Mouse (Mus musculus) liver, embryonic 16.5 days (tissue): ENCODE results near the gene Nkx2-2. TPM values are rescaled to one million over a fixed set of nuclear protein-coding genes. Genes with fewer than 3 reads are reported as not detected.

Experiments
- ATAC-seq: fragments of 200-750 bp; cut with Nextera tagmentation; 2 replicates; pipeline ENCODE4 v1.8.0; 2017; ENCODE audit warnings: low read depth, mild to moderate bottlenecking, moderate number of reproducible peaks, moderate library complexity
- H3K27ac ChIP-seq: fragments of 300-500 bp; sonication (generic); 2 replicates; pipeline ENCODE4 v1.5.1; 2014; ENCODE audit warnings: mild to moderate bottlenecking, low read length
- H3K27me3 ChIP-seq: fragments of 300-500 bp; sonication (generic); 2 replicates; pipeline ENCODE4 v1.6.1; 2014; ENCODE audit warnings: low read depth, low read length, mixed read lengths; ENCODE audit not compliant: control insufficient read depth, insufficient read depth
- H3K36me3 ChIP-seq: fragments of 300-500 bp; sonication (generic); 2 replicates; pipeline ENCODE4 v1.6.1; 2014; ENCODE audit warnings: mild to moderate bottlenecking; ENCODE audit not compliant: control insufficient read depth, insufficient read depth
- H3K4me1 ChIP-seq: fragments of 300-500 bp; sonication (generic); 2 replicates; pipeline ENCODE4 v1.6.1; 2014; ENCODE audit warnings: low read depth, low read length, mixed read lengths; ENCODE audit not compliant: control insufficient read depth
- H3K4me2 ChIP-seq: fragments of 300-500 bp; sonication (generic); 2 replicates; pipeline ENCODE4 v1.6.1; 2014; ENCODE audit warnings: low read depth, low read length, mixed read lengths
- H3K4me3 ChIP-seq: fragments of 300-500 bp; sonication (generic); 2 replicates; pipeline ENCODE4 v1.5.1; 2014; ENCODE audit warnings: low read depth, mild to moderate bottlenecking, low read length
- H3K9ac ChIP-seq: fragments of 300-500 bp; sonication (generic); 2 replicates; pipeline ENCODE4 v1.6.1; 2014; ENCODE audit warnings: low read depth, low read length
- H3K9me3 ChIP-seq: fragments of 300-500 bp; sonication (generic); replicated peaks from 2 replicates; pipeline ENCODE4 v1.6.1; 2016; ENCODE audit warnings: low read length; ENCODE audit not compliant: control insufficient read depth
- WGBS: fragments of 180-500 bp; shearing (Covaris S2); extraction: QIAGEN DNeasy Blood & Tissue Kit; methylation state at CpG from one replicate; pipeline ENCODE4 v1.1.7; 2014; ENCODE audit not compliant: insufficient replicate concordance; 5-methylcytosine and 5-hydroxymethylcytosine counted together
- polyA plus RNA-seq: library from polyadenylated mRNA; unstranded; fragments of >200 nt; fragmentation: Nextera tagmentation; extraction: Ambion mirVana; gene quantifications from 2 replicates; pipeline ENCODE4 v1.2.1, GENCODE M21; 2015

Gene Nkx2-2
- polyA plus RNA-seq, 1 experiment from 2014 or later, result not detected

GRCm38 (mm10) chr2:147189546-147190315 lies 4.3 kb downstream of the Nkx2-2 start:
- Histone ChIP-seq H3K4me3 (no peak overlapping the region), H3K27me3 (peaks cover 95% of the 10 kb centered on the region), H3K4me2 (no peak overlapping the region), H3K9ac (no peak overlapping the region), H3K27ac (no peak overlapping the region), H3K36me3 (no peaks in the 10 kb centered on the region), H3K9me3 (no peaks in the 10 kb centered on the region), H3K4me1 (no peaks in the 10 kb centered on the region)
- ATAC-seq, result no peak
- 3% methylated on average over 28 of the region's 28 CpGs for WGBS

- no peak for ATAC-seq
- 3% methylated on average over 11 of the region's 11 CpGs for WGBS
- H3K27me3 ChIP-seq, result peaks cover 95% of the 10 kb centered on the region
Measured at GRCm38 (mm10) chr2:147188871-147189545, 5.0 kb downstream of the Nkx2-2 start.

GRCm38 (mm10) chr2:147188074-147188700 lies 5.9 kb downstream of the Nkx2-2 start:
- Histone ChIP-seq H3K4me1 (no peaks in the 10 kb centered on the region), H3K9ac (no peak overlapping the region), H3K36me3 (no peaks in the 10 kb centered on the region), H3K27ac (no peak overlapping the region), H3K9me3 (no peaks in the 10 kb centered on the region), H3K4me3 (no peak overlapping the region), H3K4me2 (no peak overlapping the region), H3K27me3 (peaks cover 95% of the 10 kb centered on the region)
- no peak for ATAC-seq
- WGBS, result 1% methylated on average over 28 of the region's 28 CpGs

More at GRCm38 (mm10) chr2:147188871-147189545, 5.0 kb downstream of the Nkx2-2 start:
- H3K4me3 ChIP-seq, result no peak overlapping the region
- no peak overlapping the region for H3K27ac ChIP-seq
- no peaks in the 10 kb centered on the region for H3K9me3 ChIP-seq
- no peaks in the 10 kb centered on the region for H3K4me1 ChIP-seq
- H3K4me2 ChIP-seq, result no peak overlapping the region
- H3K9ac ChIP-seq, result no peak overlapping the region
- H3K36me3 ChIP-seq, result no peaks in the 10 kb centered on the region

GRCm38 (mm10) chr2:147187061-147187870 lies 6.8 kb downstream of the Nkx2-2 start:
- no peak overlapping the region for H3K4me2 ChIP-seq

GRCm38 (mm10) chr2:147186261-147186681 lies 7.8 kb downstream of the Nkx2-2 start:
- Histone ChIP-seq H3K27me3 (peaks cover 97% of the 10 kb centered on the region), H3K4me2 (no peak overlapping the region), H3K27ac (no peak overlapping the region), H3K9ac (no peak overlapping the region), H3K4me1 (no peaks in the 10 kb centered on the region), H3K9me3 (no peaks in the 10 kb centered on the region), H3K4me3 (no peak overlapping the region), H3K36me3 (no peaks in the 10 kb centered on the region)
- ATAC-seq, result no peak
- WGBS, result under 1% methylated on average over 25 of the region's 25 CpGs

More at GRCm38 (mm10) chr2:147187061-147187870, 6.8 kb downstream of the Nkx2-2 start:
- Histone ChIP-seq H3K4me1 (no peaks in the 10 kb centered on the region), H3K9ac (no peak overlapping the region), H3K4me3 (no peak overlapping the region), H3K27ac (no peak overlapping the region), H3K36me3 (no peaks in the 10 kb centered on the region), H3K27me3 (peaks cover 95% of the 10 kb centered on the region), H3K9me3 (no peaks in the 10 kb centered on the region)
- WGBS, result 1% methylated on average over 32 of the region's 33 CpGs
- no peak for ATAC-seq

- ATAC-seq, result no peak
- Histone ChIP-seq H3K4me1 (no peaks in the 10 kb centered on the region), H3K27me3 (peaks cover 97% of the 10 kb centered on the region), H3K4me2 (no peak overlapping the region), H3K27ac (no peak overlapping the region), H3K36me3 (no peaks in the 10 kb centered on the region), H3K9ac (no peak overlapping the region), H3K9me3 (no peaks in the 10 kb centered on the region), H3K4me3 (no peak overlapping the region)
- 2% methylated on average over 23 of the region's 23 CpGs for WGBS
Measured at GRCm38 (mm10) chr2:147185561-147185960, 8.5 kb downstream of the Nkx2-2 start.

- H3K9ac ChIP-seq, result no peak overlapping the region
- H3K9me3 ChIP-seq, result no peaks in the 10 kb centered on the region
- H3K4me3 ChIP-seq, result peak overlapping the region; percentile 33
- H3K4me2 ChIP-seq, result peak overlapping the region; percentile 35
- no peak overlapping the region for H3K27ac ChIP-seq
- no peaks in the 10 kb centered on the region for H3K36me3 ChIP-seq
- peaks cover 95% of the 10 kb centered on the region for H3K27me3 ChIP-seq
- H3K4me1 ChIP-seq, result no peaks in the 10 kb centered on the region
- no peak for ATAC-seq
- under 1% methylated on average over 61 of the region's 65 CpGs for WGBS
Measured at GRCm38 (mm10) chr2:147184071-147184990, 9.7 kb downstream of the Nkx2-2 start.

- no peak overlapping the region for H3K4me2 ChIP-seq
- ATAC-seq, result no peak
- H3K27me3 ChIP-seq, result peaks cover 95% of the 10 kb centered on the region
- no peak overlapping the region for H3K9ac ChIP-seq
- H3K4me3 ChIP-seq, result no peak overlapping the region
- H3K4me1 ChIP-seq, result peaks cover 2% of the 10 kb centered on the region
- H3K9me3 ChIP-seq, result no peaks in the 10 kb centered on the region
- H3K36me3 ChIP-seq, result no peaks in the 10 kb centered on the region
- WGBS, result 3% methylated on average over 12 of the region's 12 CpGs
- no peak overlapping the region for H3K27ac ChIP-seq
Measured at GRCm38 (mm10) chr2:147183521-147183920, 10.5 kb downstream of the Nkx2-2 start.
